ENCODE assay signal across 8 mouse cellular contexts in genomic region chr4:53440010-53440815, GRCm38 (mm10). TPM values are rescaled to one million over a fixed set of nuclear protein-coding genes. Genes with fewer than 3 reads are reported as not detected.
DNase-seq lines count a peak whose midpoint lies in the region; ATAC-seq and TF ChIP-seq lines count a peak whose summit lies in the region.

Slc44a1 (plus strand) TSS chr4:53440413.

- peak within 1 kb of the TSS; percentile 74 for H3K9ac ChIP-seq in kidney, embryonic 15.5 days
- H3K9ac ChIP-seq in liver, embryonic 11.5 days (ENCODE audit: low read depth, low read length) = peak within 1 kb of the TSS; percentile 80

- peak; percentile 89 for DNase-seq in CD4-positive, CD25-positive, alpha-beta regulatory T cell, adult 2 months (ENCODE audit: low read depth, low spot score)
- DNase-seq in brain, embryonic 14.5 days (ENCODE audit: low read depth) = peak; percentile 97
- peak; percentile 94 for DNase-seq in heart, embryonic 10.5 days (ENCODE audit: low spot score)
- peak; percentile 84 for DNase-seq in liver, embryonic 11.5 days (ENCODE audit: low spot score)
- DNase-seq in naive thymus-derived CD4-positive, alpha-beta T cell, adult 2 months (ENCODE audit: low read depth) = peak; percentile 87
- peak; percentile 84 for DNase-seq in splenic B cell, adult 2 months (ENCODE audit: low read depth, low spot score)

- ATAC-seq in erythroblast, adult 5-6 weeks (replicated peaks; ENCODE audit: low FRiP score, poor library complexity, severe bottlenecking) = peak; percentile 79
- peak; percentile 96 for ATAC-seq in kidney, embryonic 15.5 days (replicated peaks; ENCODE audit: low FRiP score)
- ATAC-seq in liver, embryonic 11.5 days (replicated peaks; ENCODE audit: low FRiP score) = peak; percentile 95

- under 1% methylated on average over 89 of the region's 122 CpGs for WGBS in heart, embryonic 10.5 days
- WGBS in kidney, embryonic 15.5 days = under 1% methylated on average over 77 of the region's 122 CpGs
- WGBS in liver, embryonic 11.5 days = under 1% methylated on average over 84 of the region's 122 CpGs

- TF ChIP-seq CTCF in brain, embryonic 14.5 days (IDR thresholded peaks at IDR 0.05; ENCODE audit: borderline replicate concordance, extremely low read depth, insufficient read depth, insufficient read length) = no peak

- peak within 1 kb of the TSS; percentile 97 for H3K4me3 ChIP-seq in heart, embryonic 10.5 days
- peak within 1 kb of the TSS; percentile 92 for H3K4me3 ChIP-seq in kidney, embryonic 15.5 days (replicated peaks)
- H3K4me3 ChIP-seq in liver, embryonic 11.5 days (ENCODE audit: low read depth, low read length) = peak within 1 kb of the TSS; percentile 79

- H3K4me2 ChIP-seq in kidney, embryonic 15.5 days = peak within 1 kb of the TSS; percentile 97
- peak within 1 kb of the TSS; percentile 98 for H3K4me2 ChIP-seq in liver, embryonic 11.5 days

- peak within 1 kb of the TSS; percentile 96 for H3K27ac ChIP-seq in heart, embryonic 10.5 days
- H3K27ac ChIP-seq in kidney, embryonic 15.5 days = peak within 1 kb of the TSS; percentile 93
- H3K27ac ChIP-seq in liver, embryonic 11.5 days (ENCODE audit: low read depth, low read length) = peak within 1 kb of the TSS; percentile 70

- H3K4me1 ChIP-seq in heart, embryonic 10.5 days = peaks cover 43% of the 10 kb centered on the region
- peaks cover 47% of the 10 kb centered on the region for H3K4me1 ChIP-seq in kidney, embryonic 15.5 days
- peaks cover 12% of the 10 kb centered on the region; the same call in 1 of the 2 replicates for H3K4me1 ChIP-seq in liver, embryonic 11.5 days (replicated peaks; ENCODE audit: control insufficient read depth, insufficient read depth, low read length)

- no peaks in the 10 kb centered on the region for H3K36me3 ChIP-seq in heart, embryonic 10.5 days
- no peaks in the 10 kb centered on the region for H3K36me3 ChIP-seq in kidney, embryonic 15.5 days
- H3K36me3 ChIP-seq in liver, embryonic 11.5 days (ENCODE audit: control insufficient read depth, insufficient read depth, low read length) = no peaks in the 10 kb centered on the region
- H3K36me3 ChIP-seq in splenic B cell, adult 2 months (ENCODE audit: control insufficient read depth, insufficient read depth, low read length, poor library complexity, severe bottlenecking) = no peaks in the 10 kb centered on the region

- H3K27me3 ChIP-seq in heart, embryonic 10.5 days (ENCODE audit: insufficient read depth, poor library complexity, severe bottlenecking) = no peaks in the 10 kb centered on the region
- no peaks in the 10 kb centered on the region for H3K27me3 ChIP-seq in kidney, embryonic 15.5 days
- peaks cover 22% of the 10 kb centered on the region for H3K27me3 ChIP-seq in liver, embryonic 11.5 days (replicated peaks; ENCODE audit: control insufficient read depth, insufficient read depth, low read length)
- no peaks in the 10 kb centered on the region for H3K27me3 ChIP-seq in splenic B cell, adult 2 months (ENCODE audit: control insufficient read depth, insufficient read depth, low read length, poor library complexity, severe bottlenecking)

- no peaks in the 10 kb centered on the region for H3K9me3 ChIP-seq in heart, embryonic 10.5 days
- no peaks in the 10 kb centered on the region for H3K9me3 ChIP-seq in kidney, embryonic 15.5 days (replicated peaks)
- H3K9me3 ChIP-seq in liver, embryonic 11.5 days (ENCODE audit: control insufficient read depth, low read length) = no peaks in the 10 kb centered on the region

- peak; percentile 89 for TF ChIP-seq POLR2A in brain, embryonic 14.5 days (IDR thresholded peaks at IDR 0.05; ENCODE audit: borderline replicate concordance, extremely low read depth, insufficient read depth, insufficient read length, poor library complexity, severe bottlenecking)

RNA-seq across cellular contexts. Expression of gene Slc44a1, which starts in this region (rescaled TPM):
- polyA plus RNA-seq in brain, embryonic 14.5 days (2012; rRNA removed) = 11.0 and 13.9 TPM in 2 replicates
- 27.3 and 36.4 TPM in 2 replicates for total RNA-seq in erythroblast, adult 5-6 weeks (2015; ENCODE audit: low replicate concordance)
- 37.0 and 49.6 TPM in 2 replicates for total RNA-seq in erythroblast, adult 5-6 weeks (2017; ENCODE audit: low replicate concordance)
- 15.9 and 16.3 TPM in 2 replicates for polyA plus RNA-seq in heart, embryonic 10.5 days (2016; fragmentation: Nextera tagmentation; extraction: Ambion mirVana)
- 38.0 and 38.1 TPM in 2 replicates for polyA plus RNA-seq in kidney, embryonic 15.5 days (2015; fragmentation: Nextera tagmentation; extraction: Ambion mirVana)
- polyA plus RNA-seq in liver, embryonic 11.5 days (2014; fragmentation: Nextera tagmentation; extraction: Ambion mirVana) = 19.2 and 20.8 TPM in 2 replicates

Comparison
In these comparisons a context has a peak if more than half of its experiments do, and no peak if none do; other contexts are left out.
1. Peak in every context shown above with its lines: DNase-seq, ATAC-seq, H3K4me3 ChIP-seq and H3K27ac ChIP-seq.